ENCODE assay signal across 8 mouse cellular contexts in the genomic region with DNA sequence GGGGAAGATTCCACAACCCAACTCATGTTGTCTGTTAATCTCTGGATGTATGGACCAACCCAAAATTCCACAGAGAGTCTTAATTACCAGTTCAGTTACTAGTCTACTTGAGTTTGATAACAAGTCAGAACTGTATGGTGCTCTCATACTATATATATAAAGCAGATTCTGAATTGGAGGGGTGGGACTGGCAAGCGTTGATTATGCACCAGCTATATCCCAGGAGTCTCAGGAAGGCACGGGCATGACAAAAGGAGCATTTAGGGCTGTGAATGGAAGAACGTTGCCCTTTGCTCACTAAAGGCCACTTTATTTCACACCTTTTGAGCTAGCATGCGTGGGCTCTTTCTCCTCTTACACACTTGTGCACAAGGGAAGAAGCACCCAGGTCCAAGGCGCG. TPM values are rescaled to one million over a fixed set of nuclear protein-coding genes. Genes with fewer than 3 reads are reported as not detected.
DNase-seq lines count a peak whose midpoint lies in the region; ATAC-seq and TF ChIP-seq lines count a peak whose summit lies in the region.

No protein-coding gene starts in this region.

- no peaks in the 10 kb centered on the region for H3K27me3 ChIP-seq in kidney, adult 2 months (replicated peaks; ENCODE audit: control insufficient read depth, insufficient read depth, low read length)
- peaks cover 32% of the 10 kb centered on the region for H3K27me3 ChIP-seq in hindbrain, embryonic 12.5 days
- peaks cover 30% of the 10 kb centered on the region for H3K27me3 ChIP-seq in midbrain, embryonic 13.5 days

- TF ChIP-seq POLR2A in kidney, adult 2 months (IDR thresholded peaks at IDR 0.05; ENCODE audit: low read depth, low read length), result no peak
- no peak for TF ChIP-seq POLR2A in bone marrow, adult 2 months (IDR thresholded peaks at IDR 0.05; ENCODE audit: borderline replicate concordance, control insufficient read depth, low read depth, low read length)

- ATAC-seq in hindbrain, embryonic 12.5 days (ENCODE audit: low FRiP score), result peak; percentile 11; the same call in 1 of the 2 replicates
- ATAC-seq in midbrain, embryonic 13.5 days, result no peak
- no peak for ATAC-seq in frontal cortex, adult (ENCODE audit: low TSS enrichment)

- no peak for TF ChIP-seq CTCF in kidney, adult 2 months (conservative IDR thresholded peaks at IDR 0.05; ENCODE audit: insufficient read depth, insufficient read length, low read depth, low read length)
- no peak for TF ChIP-seq CTCF in bone marrow, adult 2 months (IDR thresholded peaks at IDR 0.05; ENCODE audit: control insufficient read depth, insufficient read depth, low read length)

- H3K9ac ChIP-seq in hindbrain, embryonic 12.5 days, result peak overlapping the region; percentile 76
- peak overlapping the region; percentile 84 for H3K9ac ChIP-seq in midbrain, embryonic 13.5 days (replicated peaks)

- H3K36me3 ChIP-seq in kidney, adult 2 months (ENCODE audit: control insufficient read depth, insufficient read depth, low read length), result no peaks in the 10 kb centered on the region
- no peaks in the 10 kb centered on the region for H3K36me3 ChIP-seq in hindbrain, embryonic 12.5 days
- H3K36me3 ChIP-seq in midbrain, embryonic 13.5 days, result no peaks in the 10 kb centered on the region

- H3K4me1 ChIP-seq in kidney, adult 2 months (ENCODE audit: control insufficient read depth, insufficient read depth, low read length), result no peaks in the 10 kb centered on the region
- H3K4me1 ChIP-seq in bone marrow, adult 2 months (ENCODE audit: control insufficient read depth, insufficient read depth, low read length), result no peaks in the 10 kb centered on the region; the same call in 1 of the 2 replicates
- H3K4me1 ChIP-seq in hindbrain, embryonic 12.5 days, result peaks cover 6% of the 10 kb centered on the region; the same call in 1 of the 2 replicates
- peaks cover 8% of the 10 kb centered on the region for H3K4me1 ChIP-seq in midbrain, embryonic 13.5 days (replicated peaks)

- peak overlapping the region; percentile 94 for H3K4me2 ChIP-seq in hindbrain, embryonic 12.5 days (replicated peaks)
- peak overlapping the region; percentile 97 for H3K4me2 ChIP-seq in midbrain, embryonic 13.5 days (replicated peaks)

- H3K27ac ChIP-seq in kidney, adult 2 months (ENCODE audit: insufficient read depth, low read depth, low read length), result no peak overlapping the region
- no peak overlapping the region for H3K27ac ChIP-seq in bone marrow, adult 2 months (ENCODE audit: control insufficient read depth, insufficient read depth, low read depth, low read length, poor library complexity)
- peak overlapping the region; percentile 17; the same call in 1 of the 2 replicates for H3K27ac ChIP-seq in hindbrain, embryonic 12.5 days
- no peak overlapping the region for H3K27ac ChIP-seq in midbrain, embryonic 13.5 days

- DNase-seq in kidney, adult 2 months, result no peak
- DNase-seq in kidney, adult 11 months, result no peak
- no peak for DNase-seq in urinary bladder, postnatal 10 days (ENCODE audit: low spot score)
- no peak for DNase-seq in cerebellum, postnatal 10 days

- 9% methylated on average over 6 of the region's 6 CpGs for WGBS in kidney, adult 2 months
- WGBS in bone marrow, adult 2 months, result 7% methylated on average over 6 of the region's 6 CpGs
- 8% methylated on average over 6 of the region's 6 CpGs for WGBS in hindbrain, embryonic 12.5 days
- WGBS in midbrain, embryonic 13.5 days, result 7% methylated on average over 6 of the region's 6 CpGs

- H3K9me3 ChIP-seq in hindbrain, embryonic 12.5 days (replicated peaks), result no peaks in the 10 kb centered on the region
- no peaks in the 10 kb centered on the region for H3K9me3 ChIP-seq in midbrain, embryonic 13.5 days

- H3K4me3 ChIP-seq in kidney, adult 2 months (ENCODE audit: insufficient read depth, low read depth, low read length), result peak overlapping the region; percentile 56
- H3K4me3 ChIP-seq in bone marrow, adult 2 months (replicated peaks; ENCODE audit: control insufficient read depth, low read depth, low read length), result peak overlapping the region; percentile 63
- H3K4me3 ChIP-seq in hindbrain, embryonic 12.5 days, result peak overlapping the region; percentile 65
- H3K4me3 ChIP-seq in midbrain, embryonic 13.5 days (replicated peaks), result peak overlapping the region; percentile 79

RNA-seq across cellular contexts. Expression of a gene that starts 0.5 kb away (rescaled TPM):
- polyA plus RNA-seq in kidney, adult 2 months (2012; rRNA removed), result 0.08 TPM in 1 of 2 replicates, not detected in the other
- not detected in 2 replicates for polyA plus RNA-seq in bone marrow, adult 2 months (2011; ENCODE audit: insufficient read depth, insufficient read length, low replicate concordance, missing spikeins)
- 0.99 TPM in 2 replicates for polyA plus RNA-seq in hindbrain, embryonic 12.5 days (2016; fragmentation: Nextera tagmentation; extraction: Ambion mirVana)
- polyA plus RNA-seq in midbrain, embryonic 13.5 days (2015; fragmentation: Nextera tagmentation; extraction: Ambion mirVana), result 1.0 and 1.2 TPM in 2 replicates

RNA-seq across cellular contexts. Expression of a gene that starts 24.7 kb away (rescaled TPM):
- polyA plus RNA-seq in kidney, adult 2 months (2012; rRNA removed), result 0.03 TPM in 1 of 2 replicates, not detected in the other
- polyA plus RNA-seq in bone marrow, adult 2 months (2011; ENCODE audit: insufficient read depth, insufficient read length, low replicate concordance, missing spikeins), result 32.9 and 34.0 TPM in 2 replicates
- 32.2 and 33.3 TPM in 2 replicates for polyA plus RNA-seq in hindbrain, embryonic 12.5 days (2016; fragmentation: Nextera tagmentation; extraction: Ambion mirVana)
- polyA plus RNA-seq in midbrain, embryonic 13.5 days (2015; fragmentation: Nextera tagmentation; extraction: Ambion mirVana), result 19.7 and 20.0 TPM in 2 replicates

Comparison
In these comparisons a context has a peak if more than half of its experiments do, and no peak if none do; other contexts are left out.
1. RNA of a gene that starts 24.7 kb away (polyA plus RNA-seq): 32.2 to 33.3 TPM in hindbrain, embryonic 12.5 days, 32.9 to 34.0 TPM in bone marrow, adult 2 months and 19.7 to 20.0 TPM in midbrain, embryonic 13.5 days; 0.03 TPM in kidney, adult 2 months; every median in the first group is over 10 times any median in the second.
2. Peak in every context shown above with its lines, with median percentiles within 50 percentile points of each other: H3K4me3 ChIP-seq.